Mouse (Mus musculus) retina, adult 2 months (tissue): ENCODE results near the gene Trim40.
A peak's percentile ranks its signal among the peaks of the same experiment; 100 is the strongest.

Experiments used
- DNase-seq: peaks from one replicate; pipeline ENCODE4 v3.0.0-alpha.2; 2012; ENCODE audit warnings: low read depth, low spot score

Trim40 gene

DNA sequence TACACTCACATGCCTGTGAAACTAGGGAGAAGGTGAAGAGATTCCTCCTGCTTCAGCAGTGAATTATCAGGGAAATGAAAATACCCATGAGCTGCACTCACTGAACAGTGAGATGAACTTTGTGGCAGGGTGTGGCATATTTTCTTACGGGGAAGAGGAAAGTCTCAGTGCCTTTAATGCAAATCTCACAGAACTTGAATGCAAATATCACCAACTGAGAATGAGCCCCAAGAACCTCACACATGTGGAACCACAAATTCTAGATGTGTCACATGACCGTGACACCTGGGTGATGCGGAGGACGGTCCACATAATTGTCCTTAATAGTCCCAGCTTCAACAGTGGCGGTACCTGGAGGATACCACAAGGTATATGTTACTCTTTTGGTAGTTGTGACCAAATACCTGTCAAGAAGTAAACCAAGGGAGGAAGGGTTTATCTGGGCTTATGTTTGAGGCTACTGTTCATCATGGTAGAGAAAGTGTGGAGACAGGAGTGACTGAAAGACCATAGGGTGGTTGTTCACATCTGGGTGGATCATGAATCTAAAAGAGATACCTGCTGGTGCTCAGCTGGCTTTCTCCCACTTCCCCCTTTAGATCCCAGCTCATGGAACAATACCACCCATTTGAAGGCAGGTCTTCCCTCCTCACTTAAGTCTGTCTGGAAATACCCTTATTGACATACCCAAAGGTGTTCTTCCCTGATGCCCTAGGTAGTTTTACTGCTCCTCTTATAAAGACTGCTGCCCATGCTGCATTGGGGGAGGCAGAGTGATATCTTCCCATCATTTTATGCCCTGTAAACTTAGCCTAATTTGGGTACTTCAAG lies at the start of gene Trim40:
Gene Trim40, minus strand, starts transcription at position 51 of the 831 bp plus-strand sequence.
- DNase-seq = no peak

GRCm38 (mm10) chr17:36938056-36938455 lies 48.1 kb upstream of the Trim40 start:
- no peak for DNase-seq

DNA sequence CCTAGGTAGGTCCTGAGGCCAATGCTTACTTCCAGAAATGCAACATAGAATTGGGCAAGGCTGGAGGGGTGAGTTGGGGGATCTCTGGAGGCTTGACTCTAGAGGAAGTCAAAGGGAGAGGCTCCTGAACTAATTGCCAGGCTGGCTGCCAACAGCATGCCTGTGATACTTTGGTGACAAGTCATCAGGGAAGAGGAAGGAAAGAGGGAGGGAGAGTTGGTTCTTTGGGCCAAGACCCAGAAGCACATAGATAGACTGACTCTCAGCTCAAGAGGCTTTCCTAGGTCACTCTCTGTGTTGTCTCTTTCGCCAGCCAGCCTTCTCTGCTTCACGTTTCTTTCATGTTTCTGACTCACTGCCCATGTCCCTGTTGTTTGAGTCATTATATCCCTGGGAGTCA lies 41.9 kb upstream of the Trim40 start:
- no peak for DNase-seq

DNA sequence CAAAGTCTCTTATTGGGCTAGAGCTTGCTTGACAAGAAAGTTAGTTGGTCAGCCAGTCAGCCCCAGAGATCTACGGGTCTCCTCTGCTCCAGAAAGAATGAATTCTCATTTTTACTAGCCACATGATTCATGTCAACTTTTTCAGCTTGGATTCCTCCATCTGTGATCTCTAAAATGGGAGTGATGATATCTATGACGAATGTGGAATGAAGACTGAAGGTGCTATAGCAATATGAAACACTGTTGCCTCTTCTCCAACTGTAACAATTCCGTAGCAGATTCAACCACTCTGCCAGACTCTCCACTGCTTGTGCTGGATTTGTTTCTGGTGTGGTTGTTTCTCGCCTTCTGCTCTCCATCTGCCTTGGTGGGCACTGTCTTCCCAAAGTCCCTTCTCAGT lies 41.2 kb upstream of the Trim40 start:
- no peak for DNase-seq

DNA sequence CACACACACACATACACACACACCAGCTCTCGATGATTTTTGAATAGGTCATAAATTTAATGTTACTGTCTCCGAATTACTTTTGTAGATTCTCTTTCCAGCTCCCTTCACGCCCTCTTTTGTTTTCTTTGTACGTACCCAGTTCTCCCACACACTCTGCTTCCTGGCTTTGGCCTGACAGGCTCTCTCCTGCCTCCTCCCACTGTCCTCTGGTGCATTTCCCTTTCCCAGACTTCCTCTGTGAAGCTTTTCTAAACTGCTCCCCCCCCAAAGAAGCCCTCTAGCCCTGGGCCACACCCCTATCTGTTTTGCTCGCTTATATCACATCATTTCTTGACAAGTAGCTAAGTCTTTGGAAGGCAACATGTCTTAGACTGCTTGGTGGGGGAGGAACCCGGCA lies 40.3 kb upstream of the Trim40 start:
- no peak for DNase-seq

GRCm38 (mm10) chr17:36929236-36929932 lies 39.5 kb upstream of the Trim40 start:
- DNase-seq = no peak

DNA sequence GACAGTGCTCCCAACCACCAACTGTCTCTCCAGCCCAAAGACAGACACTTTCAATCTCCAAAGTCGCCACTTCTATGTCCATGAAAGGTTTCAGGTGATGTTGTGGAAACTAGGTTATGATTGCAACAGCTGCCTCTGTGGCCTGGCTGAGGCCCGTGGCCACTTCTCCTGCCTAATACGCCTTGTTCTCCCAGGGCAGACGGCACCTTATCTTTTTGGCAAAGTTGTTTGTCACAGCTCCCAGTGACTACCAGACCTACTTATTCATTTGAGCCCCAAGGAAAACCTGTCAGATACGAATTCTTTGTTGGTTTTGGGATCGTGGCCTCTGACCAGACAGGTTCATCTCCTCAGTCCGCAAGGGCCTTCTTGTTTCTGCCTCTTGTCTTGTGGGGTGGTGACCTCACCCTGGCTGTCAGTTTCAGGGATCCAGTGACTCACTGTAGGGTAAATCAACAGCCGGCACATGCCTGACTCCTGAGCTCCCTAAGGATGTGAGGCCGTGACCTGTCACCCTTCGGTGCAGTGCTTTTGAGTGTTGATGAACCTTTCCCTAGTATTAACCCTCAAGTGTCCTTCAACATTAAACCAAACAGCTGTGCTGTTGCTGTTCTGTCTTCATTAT lies 37.7 kb upstream of the Trim40 start:
- no peak for DNase-seq

GRCm38 (mm10) chr17:36923491-36923890 lies 33.6 kb upstream of the Trim40 start:
- DNase-seq = no peak

- no peak for DNase-seq
Observed at GRCm38 (mm10) chr17:36922715-36923114, 32.8 kb upstream of the Trim40 start.

DNA sequence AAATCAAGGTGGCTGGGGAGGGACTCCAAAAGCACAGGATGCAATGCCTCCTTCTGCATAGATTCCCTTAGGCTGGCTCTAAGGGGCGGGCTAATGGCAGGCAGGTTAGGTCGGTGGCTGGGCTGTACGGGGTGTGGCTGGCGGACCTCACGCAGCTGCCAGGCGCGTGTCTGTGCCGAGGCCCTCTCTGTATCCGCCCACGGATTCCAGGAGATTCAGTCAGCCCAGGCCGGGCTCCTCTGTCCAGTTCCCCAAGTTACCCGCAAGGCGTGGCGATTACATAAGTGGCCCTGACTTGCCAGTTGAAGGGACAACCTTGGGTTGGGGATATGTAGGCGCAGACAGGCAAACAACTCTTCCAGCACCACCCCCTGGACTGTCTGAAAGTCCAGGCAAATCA lies 30.3 kb upstream of the Trim40 start:
- no peak for DNase-seq

GRCm38 (mm10) chr17:36915076-36915475 lies 25.2 kb upstream of the Trim40 start:
- DNase-seq = no peak

- peak; percentile 32 for DNase-seq
Observed at GRCm38 (mm10) chr17:36914108-36914507, 24.2 kb upstream of the Trim40 start.

DNA sequence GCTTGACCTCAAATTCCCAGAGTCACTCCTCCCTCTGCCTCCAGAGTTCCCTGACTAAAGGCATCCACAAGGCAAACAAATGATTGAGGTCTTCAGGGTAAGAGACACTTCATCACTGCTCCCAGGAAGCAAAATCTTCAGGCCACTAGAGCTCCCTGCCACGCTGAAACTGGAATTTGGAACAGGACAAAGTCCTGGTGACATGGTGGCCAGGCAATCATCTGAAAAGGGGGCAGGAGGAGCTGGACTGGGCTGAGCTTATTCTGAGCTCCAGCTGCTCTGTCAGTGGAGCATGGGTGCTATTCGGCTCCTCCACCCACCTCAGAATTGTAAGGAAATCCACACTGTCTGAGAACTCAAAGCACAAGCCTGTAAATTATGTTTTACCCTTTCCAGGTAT lies 22.1 kb upstream of the Trim40 start:
- no peak for DNase-seq

- no peak for DNase-seq
Observed at GRCm38 (mm10) chr17:36909802-36910201, 19.9 kb upstream of the Trim40 start.

- DNase-seq = no peak
Observed at GRCm38 (mm10) chr17:36908235-36908634, 18.3 kb upstream of the Trim40 start.

DNA sequence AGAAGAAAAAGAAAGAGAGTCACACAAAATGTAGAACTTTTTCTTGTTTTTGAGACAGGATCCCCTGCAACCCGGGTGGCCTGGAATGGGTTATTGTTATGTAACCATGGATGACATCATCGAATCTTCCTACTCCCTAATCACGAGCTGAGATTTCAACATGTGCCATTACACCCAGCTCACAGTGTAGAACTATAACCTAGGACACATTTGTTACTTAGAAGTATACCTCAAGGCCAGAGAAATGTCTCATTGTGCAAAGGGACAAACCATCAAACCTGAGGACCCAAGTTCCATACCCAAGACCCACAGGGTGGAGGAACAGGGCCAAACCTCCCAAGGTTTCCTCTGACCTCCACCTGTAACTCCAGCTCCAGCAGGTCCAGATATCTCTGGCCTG lies 13.7 kb upstream of the Trim40 start:
- no peak for DNase-seq

DNA sequence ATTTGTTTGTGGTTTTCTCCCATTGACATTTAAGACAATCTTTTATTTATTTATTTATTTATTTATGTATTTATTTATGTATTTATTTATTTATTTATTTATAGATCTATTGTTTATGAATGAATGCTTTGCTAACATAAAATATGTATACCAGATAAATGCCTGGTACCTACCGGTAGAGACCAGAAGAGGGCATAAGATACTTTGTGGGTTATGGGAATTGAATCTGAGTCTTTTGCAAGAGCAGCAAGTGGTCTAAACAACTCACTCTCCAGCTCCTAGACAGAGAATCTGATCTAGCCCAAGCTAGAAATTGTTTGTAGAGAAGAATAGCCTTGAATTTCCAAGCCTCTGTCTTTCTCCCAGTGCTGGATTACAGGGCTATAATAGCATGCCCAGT lies 10.8 kb upstream of the Trim40 start:
- no peak for DNase-seq

- no peak for DNase-seq
Observed at GRCm38 (mm10) chr17:36900001-36900400, 10.1 kb upstream of the Trim40 start.

DNA sequence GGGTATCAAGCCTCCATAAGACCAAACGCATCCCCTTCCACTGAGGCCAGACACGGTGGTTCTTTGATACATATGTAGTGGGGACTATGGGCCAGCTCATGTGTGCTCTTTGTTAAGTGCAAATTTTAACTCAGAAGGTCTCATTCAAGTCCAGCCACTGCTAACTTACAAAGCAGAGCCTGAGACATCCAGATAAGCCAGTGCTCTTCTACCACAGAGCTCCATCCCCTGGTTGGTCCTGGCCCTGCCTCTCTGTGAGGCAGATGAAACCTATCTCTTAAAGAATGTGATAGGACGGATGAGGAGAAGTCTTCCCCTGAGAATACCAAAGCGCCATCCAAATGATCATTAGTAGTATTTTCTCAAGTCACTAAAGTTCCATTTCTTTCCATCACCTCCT lies 9.5 kb upstream of the Trim40 start:
- DNase-seq = no peak

DNA sequence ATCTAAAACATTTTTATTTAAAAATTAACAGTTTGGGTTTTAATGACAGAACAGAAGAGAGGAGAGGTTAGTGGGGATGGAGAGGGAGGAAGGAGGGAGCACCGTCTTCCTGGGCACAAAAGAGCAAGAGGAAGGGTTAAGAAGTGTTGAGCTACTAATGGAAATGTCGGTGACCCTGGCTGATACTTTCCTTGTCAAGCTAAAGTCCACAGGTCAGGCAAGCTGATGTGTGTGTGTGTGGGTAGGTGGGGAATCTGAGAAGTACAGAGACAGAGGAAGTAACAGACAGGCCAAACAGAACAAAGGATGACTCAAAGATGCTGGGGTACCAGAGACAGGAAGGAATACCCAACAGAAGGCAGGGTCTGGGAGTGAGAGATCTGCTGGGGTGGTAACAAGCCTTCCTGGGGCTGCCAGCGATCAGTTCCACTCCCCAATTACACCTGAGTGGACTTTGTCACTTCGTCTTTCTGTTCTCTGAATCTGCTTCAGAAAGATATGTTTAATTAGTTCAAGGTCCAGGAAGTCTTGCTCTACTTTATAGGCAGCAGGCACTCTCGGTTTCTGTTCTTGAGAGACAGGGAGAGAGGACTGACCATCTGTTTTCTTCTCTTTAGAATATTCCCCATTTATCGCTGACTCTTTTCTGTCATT lies 7.8 kb upstream of the Trim40 start, which contains the start of gene Trim31:
Gene Trim31, plus strand, starts transcription at position 567 of the 654 bp plus-strand sequence.
- no peak for DNase-seq

DNA sequence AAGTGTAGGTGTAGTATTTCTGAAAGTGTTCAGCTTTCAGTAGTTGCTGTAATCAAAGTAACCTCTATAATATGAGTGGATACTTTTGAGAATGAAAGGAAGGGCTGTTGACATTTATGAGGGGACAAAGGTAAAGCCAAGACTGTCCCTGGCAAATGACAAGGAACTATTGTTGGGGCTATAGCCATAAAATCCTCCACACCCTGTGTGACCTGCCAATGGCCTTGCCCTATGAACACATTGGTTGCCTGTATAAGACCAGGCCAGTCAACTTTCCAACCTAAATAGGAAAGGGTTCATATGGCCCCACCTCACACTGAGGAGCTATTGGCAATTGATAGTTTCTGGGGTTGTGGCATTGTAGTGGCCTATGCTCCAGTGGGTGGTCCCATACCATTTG lies 7.1 kb upstream of the Trim40 start:
- no peak for DNase-seq

- DNase-seq = no peak
Observed at GRCm38 (mm10) chr17:36896583-36896982, 6.7 kb upstream of the Trim40 start.
